Comparison of ENCODE assay signal across 27 mouse cellular contexts in the genomic region with DNA sequence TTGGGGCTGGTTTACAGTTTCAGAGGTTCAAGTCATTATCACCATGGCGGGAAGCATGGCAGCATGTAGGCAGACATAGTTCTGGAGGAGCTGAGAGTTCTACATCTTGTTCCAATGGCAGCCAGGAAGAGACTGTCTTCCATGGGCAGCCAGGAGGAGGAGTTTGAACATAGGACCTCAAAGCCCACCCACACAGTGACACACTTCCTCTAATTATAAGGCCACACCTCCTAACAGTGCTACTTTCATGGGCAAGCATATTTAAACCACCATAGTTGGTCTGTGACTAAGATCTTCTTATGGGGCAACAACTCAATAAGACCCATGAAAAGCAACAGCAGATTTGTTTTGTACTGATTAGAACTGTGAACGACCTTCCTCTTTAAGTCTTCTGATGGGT. TPM values are rescaled to one million over a fixed set of nuclear protein-coding genes. Genes with fewer than 3 reads are reported as not detected.
"Had no signal": no experiment of that assay in that cellular context is flagged by ENCODE, and none has a peak within 500 bp of the region (broad histone marks: within the 10 kb centered on the region; RNA-seq: fewer than 3 reads in every experiment).

No protein-coding gene starts in this region.

- DNase-seq: lung, adult 2 months; lung, postnatal 14 days; lung, postnatal 36 days; retina, postnatal 1 day; right cerebral cortex, adult 18-20 months; right cerebral cortex, postnatal 25 days; right cerebral cortex, postnatal 4 days; spleen, adult 18-20 months; thymus, adult 18-20 months; thymus, postnatal 14 days; thymus, postnatal 36 days had no signal

- H3K4me3 ChIP-seq: lung, embryonic 15.5 days; megakaryocyte, embryonic 14.5 days; midbrain, embryonic 13.5 days; midbrain, embryonic 15.5 days; neural tube, embryonic 12.5 days had no signal

- H3K36me3 ChIP-seq: lung, embryonic 15.5 days; midbrain, embryonic 13.5 days; midbrain, embryonic 15.5 days; neural tube, embryonic 12.5 days had no signal

- H3K4me1 ChIP-seq: megakaryocyte, embryonic 14.5 days; midbrain, embryonic 13.5 days; midbrain, embryonic 15.5 days; neural tube, embryonic 12.5 days had no signal

- H3K27me3 ChIP-seq: lung, embryonic 15.5 days; megakaryocyte, embryonic 14.5 days; midbrain, embryonic 13.5 days; midbrain, embryonic 15.5 days; neural tube, embryonic 12.5 days had no signal

- H3K27ac ChIP-seq: lung, embryonic 15.5 days; macrophage; midbrain, embryonic 13.5 days; midbrain, embryonic 15.5 days; neural tube, embryonic 12.5 days had no signal

- H3K9ac ChIP-seq: lung, embryonic 15.5 days; midbrain, embryonic 13.5 days; midbrain, embryonic 15.5 days; neural tube, embryonic 12.5 days had no signal

- ATAC-seq: lung, postnatal 0 days; midbrain, embryonic 13.5 days; midbrain, embryonic 15.5 days had no signal

- H3K4me2 ChIP-seq: lung, embryonic 15.5 days; midbrain, embryonic 11.5 days; midbrain, embryonic 13.5 days; midbrain, embryonic 15.5 days; neural tube, embryonic 12.5 days had no signal

- H3K9me3 ChIP-seq: lung, embryonic 15.5 days; midbrain, embryonic 13.5 days; midbrain, embryonic 15.5 days had no signal

RNA-seq across cellular contexts. Expression of a gene that starts 39.8 kb away (rescaled TPM):
- total RNA-seq: megakaryocyte progenitor cell, adult 5-6 weeks; midbrain, postnatal 0 days; monocyte, adult 5-6 weeks had no signal
- polyA plus RNA-seq: lung, adult 2 months; lung, embryonic 15.5 days; lung, postnatal 0 days; macrophage; midbrain, embryonic 11.5 days; midbrain, embryonic 13.5 days; midbrain, embryonic 15.5 days; midbrain, postnatal 0 days; neural tube, embryonic 12.5 days; neural tube, embryonic 14.5 days; small intestine, adult 2 months; stomach, embryonic 14.5 days; stomach, embryonic 16.5 days; thymus, postnatal 0 days had no signal

RNA-seq across cellular contexts. Expression of a gene that starts 46.1 kb away (rescaled TPM):
- total RNA-seq: monocyte, adult 5-6 weeks had no signal
- polyA plus RNA-seq: macrophage had no signal
